In the genomic region with DNA sequence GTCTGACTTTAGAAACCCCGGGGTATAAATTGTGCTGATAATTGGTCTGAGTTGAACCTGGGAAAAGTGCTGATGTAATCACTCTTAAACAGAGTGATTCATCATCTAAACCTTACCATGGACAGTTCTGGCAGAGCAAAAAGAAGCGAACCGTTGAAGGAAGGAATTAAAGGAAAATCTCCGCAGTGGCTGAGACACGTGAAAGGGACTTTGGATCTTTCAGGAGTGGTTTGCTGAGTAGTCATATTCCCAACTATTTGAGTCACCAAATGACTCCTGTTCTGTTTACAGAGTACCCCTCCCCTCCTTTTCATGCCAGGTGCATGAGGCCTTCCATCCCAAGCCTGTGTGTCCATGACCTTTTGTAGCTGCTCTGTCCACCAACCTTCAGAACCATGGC, we compare ENCODE assay signal across 25 mouse cellular contexts.
DNase-seq lines count a peak whose midpoint lies in the region; ATAC-seq and TF ChIP-seq lines count a peak whose summit lies in the region.
"Had no signal": no experiment of that assay in that cellular context is flagged by ENCODE, and none has a peak within 500 bp of the region (broad histone marks: within the 10 kb centered on the region; RNA-seq: fewer than 3 reads in every experiment).

No protein-coding gene starts in this region.

- DNase-seq in cerebellum, adult 2 months, result no peak
- no peak for DNase-seq in cerebellum, adult 11 months
- peak; percentile 57 to 66 for DNase-seq in kidney, adult 8-10 months
- peak; percentile 11 for DNase-seq in 3T3-L1 (ENCODE audit: low read depth, low spot score)
- DNase-seq in ovary, adult 18-20 months (ENCODE audit: low spot score), result no peak
- DNase-seq: adrenal gland, postnatal 25 days; cerebellum, adult 8-10 months; forebrain, postnatal 0 days; gastrocnemius, postnatal 14 days; heart, postnatal 36 days; lung, postnatal 36 days; midbrain, embryonic 14.5 days; right cerebral cortex, postnatal 25 days; thymus, postnatal 14 days had no signal

- H3K4me2 ChIP-seq in kidney, embryonic 16.5 days (replicated peaks; ENCODE audit: low read depth, low read length), result no peak overlapping the region
- H3K4me2 ChIP-seq in intestine, embryonic 15.5 days (replicated peaks), result no peak overlapping the region
- H3K4me2 ChIP-seq: embryonic facial prominence, embryonic 15.5 days; forebrain, embryonic 12.5 days; hindbrain, embryonic 13.5 days; lung, embryonic 15.5 days; neural tube, embryonic 15.5 days; stomach, embryonic 15.5 days had no signal

- TF ChIP-seq CTCF in cerebellum, adult 2 months (IDR thresholded peaks at IDR 0.05; ENCODE audit: borderline replicate concordance, insufficient read depth, low read depth, low read length), result no peak

- 48% methylated on average over 5 of the region's 5 CpGs for WGBS in cerebellum, adult 2 months
- 64% methylated on average over 5 of the region's 5 CpGs for WGBS in kidney, embryonic 16.5 days
- 66% methylated on average over 5 of the region's 5 CpGs for WGBS in intestine, embryonic 15.5 days

- no peak overlapping the region for H3K4me3 ChIP-seq in cerebellum, adult 2 months (replicated peaks; ENCODE audit: insufficient read depth, low read depth, low read length)
- no peak overlapping the region for H3K4me3 ChIP-seq in kidney, embryonic 16.5 days (ENCODE audit: low read length)
- H3K4me3 ChIP-seq in intestine, embryonic 15.5 days (replicated peaks), result no peak overlapping the region
- H3K4me3 ChIP-seq: embryonic facial prominence, embryonic 10.5 days; embryonic facial prominence, embryonic 15.5 days; forebrain, embryonic 12.5 days; hindbrain, embryonic 13.5 days; lung, embryonic 15.5 days; neural tube, embryonic 15.5 days; stomach, embryonic 15.5 days had no signal

- H3K9ac ChIP-seq in kidney, embryonic 16.5 days (replicated peaks; ENCODE audit: low read length), result no peak overlapping the region
- no peak overlapping the region for H3K9ac ChIP-seq in intestine, embryonic 15.5 days
- H3K9ac ChIP-seq: embryonic facial prominence, embryonic 15.5 days; forebrain, embryonic 12.5 days; forebrain, postnatal 0 days; hindbrain, embryonic 13.5 days; lung, embryonic 15.5 days; neural tube, embryonic 15.5 days; stomach, embryonic 15.5 days had no signal

- TF ChIP-seq POLR2A in cerebellum, adult 2 months (IDR thresholded peaks at IDR 0.05; ENCODE audit: borderline replicate concordance, insufficient read depth, low read length), result no peak

- H3K4me1 ChIP-seq in cerebellum, adult 2 months (ENCODE audit: control insufficient read depth, insufficient read depth, low read length), result peaks cover 4% of the 10 kb centered on the region
- no peaks in the 10 kb centered on the region for H3K4me1 ChIP-seq in kidney, embryonic 16.5 days (ENCODE audit: insufficient read depth, low read length)
- H3K4me1 ChIP-seq in intestine, embryonic 15.5 days (replicated peaks), result no peaks in the 10 kb centered on the region
- H3K4me1 ChIP-seq: embryonic facial prominence, embryonic 10.5 days; embryonic facial prominence, embryonic 15.5 days; forebrain, embryonic 12.5 days; hindbrain, embryonic 13.5 days; lung, embryonic 15.5 days; neural tube, embryonic 15.5 days; stomach, embryonic 15.5 days had no signal

- H3K27me3 ChIP-seq in cerebellum, adult 2 months (ENCODE audit: control insufficient read depth, insufficient read depth, low read length), result no peaks in the 10 kb centered on the region
- no peaks in the 10 kb centered on the region for H3K27me3 ChIP-seq in kidney, embryonic 16.5 days (ENCODE audit: insufficient read depth, low read length)
- H3K27me3 ChIP-seq in intestine, embryonic 15.5 days (replicated peaks), result no peaks in the 10 kb centered on the region
- H3K27me3 ChIP-seq: embryonic facial prominence, embryonic 15.5 days; forebrain, embryonic 12.5 days; hindbrain, embryonic 13.5 days; lung, embryonic 15.5 days; neural tube, embryonic 15.5 days; stomach, embryonic 15.5 days had no signal

- H3K36me3 ChIP-seq in kidney, embryonic 16.5 days (ENCODE audit: insufficient read depth, low read length), result no peaks in the 10 kb centered on the region
- H3K36me3 ChIP-seq in intestine, embryonic 15.5 days, result no peaks in the 10 kb centered on the region
- H3K36me3 ChIP-seq: embryonic facial prominence, embryonic 10.5 days; embryonic facial prominence, embryonic 15.5 days; forebrain, embryonic 12.5 days; G1E; hindbrain, embryonic 13.5 days; lung, embryonic 15.5 days; neural tube, embryonic 15.5 days; stomach, embryonic 15.5 days had no signal

- H3K9me3 ChIP-seq in kidney, embryonic 16.5 days (ENCODE audit: low read length), result no peaks in the 10 kb centered on the region
- no peaks in the 10 kb centered on the region for H3K9me3 ChIP-seq in intestine, embryonic 15.5 days
- H3K9me3 ChIP-seq: embryonic facial prominence, embryonic 10.5 days; embryonic facial prominence, embryonic 15.5 days; forebrain, embryonic 12.5 days; hindbrain, embryonic 13.5 days; lung, embryonic 15.5 days; neural tube, embryonic 15.5 days; stomach, embryonic 15.5 days had no signal

- ATAC-seq in kidney, embryonic 16.5 days (ENCODE audit: low FRiP score, low TSS enrichment), result no peak
- ATAC-seq in intestine, embryonic 15.5 days, result peak; percentile 85
- ATAC-seq in megakaryocyte progenitor cell, adult 5-6 weeks (replicated peaks; ENCODE audit: poor library complexity), result no peak
- ATAC-seq: forebrain, postnatal 0 days had no signal

- 0 out of 2 replicates have a peak overlapping the region, but pooled peaks have one; percentile 31 for H3K27ac ChIP-seq in cerebellum, adult 2 months (ENCODE audit: insufficient read depth, low read length)
- no peak overlapping the region for H3K27ac ChIP-seq in kidney, embryonic 16.5 days (ENCODE audit: low read length)
- no peak overlapping the region for H3K27ac ChIP-seq in intestine, embryonic 15.5 days
- H3K27ac ChIP-seq: embryonic facial prominence, embryonic 10.5 days; embryonic facial prominence, embryonic 15.5 days; forebrain, embryonic 12.5 days; hindbrain, embryonic 13.5 days; lung, embryonic 15.5 days; neural tube, embryonic 15.5 days; stomach, embryonic 15.5 days had no signal

Comparison
In these comparisons a context has a peak if more than half of its experiments do, and no peak if none do; other contexts are left out.
1. DNase-seq: peak in kidney, adult 8-10 months (2 of 2) and 3T3-L1 (single experiment); none in cerebellum, adult 2 months (0 of 2), cerebellum, adult 11 months (single experiment) and ovary, adult 18-20 months (single experiment).